26 mouse cellular contexts compared by ENCODE assay signal in genomic region chr6:48801897-48802296, GRCm38 (mm10). TPM values are rescaled to one million over a fixed set of nuclear protein-coding genes. Genes with fewer than 3 reads are reported as not detected.
DNase-seq lines count a peak whose midpoint lies in the region; ATAC-seq and TF ChIP-seq lines count a peak whose summit lies in the region.
"Had no signal": no experiment of that assay in that cellular context is flagged by ENCODE, and none has a peak within 500 bp of the region (broad histone marks: within the 10 kb centered on the region; RNA-seq: fewer than 3 reads in every experiment).

No protein-coding gene starts in this region.

- no peak overlapping the region for H3K4me3 ChIP-seq in thymus, adult 2 months (ENCODE audit: control insufficient read depth, insufficient read depth, low read length)
- H3K4me3 ChIP-seq: embryonic facial prominence, embryonic 12.5 days; erythroblast, embryonic 14.5 days; hindbrain, embryonic 10.5 days; limb, embryonic 10.5 days had no signal

- 14% methylated on average over 1 of the region's 1 CpGs for WGBS in thymus, adult 2 months

- H3K36me3 ChIP-seq in thymus, adult 2 months (ENCODE audit: control insufficient read depth, insufficient read depth, low read length), result no peaks in the 10 kb centered on the region
- H3K36me3 ChIP-seq: embryonic facial prominence, embryonic 12.5 days; hindbrain, embryonic 10.5 days; limb, embryonic 10.5 days had no signal

- H3K27me3 ChIP-seq in thymus, adult 2 months (ENCODE audit: control insufficient read depth, insufficient read depth, low read length), result no peaks in the 10 kb centered on the region
- H3K27me3 ChIP-seq: embryonic facial prominence, embryonic 12.5 days had no signal

- no peak for TF ChIP-seq CTCF in thymus, adult 2 months (IDR thresholded peaks at IDR 0.05; ENCODE audit: borderline replicate concordance, control insufficient read depth, extremely low read depth, insufficient read depth, low read length, poor library complexity)

- TF ChIP-seq POLR2A in thymus, adult 2 months (IDR thresholded peaks at IDR 0.05; ENCODE audit: control insufficient read depth, extremely low read depth, insufficient read depth, low read length, poor library complexity), result no peak

- DNase-seq in thymus, postnatal 0 days (ENCODE audit: low spot score), result peak; percentile 47
- no peak for DNase-seq in thymus, adult 2 months
- DNase-seq in c-Kit-positive CD71-negative TER-119-negative erythroid progenitor cells, embryonic 14.5 days (ENCODE audit: low read depth), result peak; percentile 20
- DNase-seq in lung, postnatal 4 days, result no peak
- DNase-seq in lung, postnatal 14 days, result no peak
- no peak for DNase-seq in gastrocnemius, postnatal 25 days
- no peak for DNase-seq in ovary, adult 18-20 months (ENCODE audit: low spot score)
- DNase-seq: adrenal gland, postnatal 36 days; cerebellum, adult 2 months; gastrocnemius, postnatal 36 days; kidney, adult 2 months; kidney, postnatal 25 days; layer of hippocampus, adult 9-11 months; lung, adult 18-20 months; right cerebral cortex, postnatal 25 days; thymus, postnatal 36 days had no signal

- no peaks in the 10 kb centered on the region for H3K4me1 ChIP-seq in thymus, adult 2 months (replicated peaks; ENCODE audit: control insufficient read depth, insufficient read depth, low read length)
- H3K4me1 ChIP-seq: embryonic facial prominence, embryonic 12.5 days; hindbrain, embryonic 10.5 days; limb, embryonic 10.5 days had no signal

- peak; percentile 78 for ATAC-seq in megakaryocyte progenitor cell, adult 5-6 weeks (replicated peaks; ENCODE audit: poor library complexity)
- ATAC-seq: forebrain, embryonic 14.5 days had no signal

- no peak overlapping the region for H3K27ac ChIP-seq in thymus, adult 2 months (ENCODE audit: control insufficient read depth, insufficient read depth, low read length)
- H3K27ac ChIP-seq: embryonic facial prominence, embryonic 12.5 days; hindbrain, embryonic 10.5 days; limb, embryonic 10.5 days had no signal

RNA-seq across cellular contexts. Expression of gene Gimap3, which starts 31.2 kb away (rescaled TPM):
- polyA plus RNA-seq in thymus, postnatal 0 days (2015; fragmentation: Nextera tagmentation; extraction: Ambion mirVana), result 3.6 and 5.3 TPM in 2 replicates
- 48.2 and 61.3 TPM in 2 replicates for polyA plus RNA-seq in thymus, adult 2 months (2012; rRNA removed)
- 0.12 and 0.62 TPM in 2 replicates for total RNA-seq in megakaryocyte progenitor cell, adult 5-6 weeks (2015)
- 0.61 TPM in 1 of 2 replicates, not detected in the other for total RNA-seq in megakaryocyte progenitor cell, adult 5-6 weeks (2017)
- under 1 TPM in 1 of 2 experiments, not detected in 1; 0.32 TPM for total RNA-seq in gastrocnemius, postnatal 25 days (2021)
- total RNA-seq: gastrocnemius, postnatal 36 days; left cerebral cortex, adult 8-10 months; MEL had no signal
- polyA plus RNA-seq: embryonic facial prominence, embryonic 12.5 days; forebrain, embryonic 14.5 days; limb, embryonic 10.5 days; midbrain, embryonic 11.5 days; neural tube, embryonic 14.5 days had no signal

RNA-seq across cellular contexts. Expression of gene Tmem176a, which starts 38.8 kb away (rescaled TPM):
- polyA plus RNA-seq in thymus, postnatal 0 days (2015; fragmentation: Nextera tagmentation; extraction: Ambion mirVana), result 129 and 134 TPM in 2 replicates
- 67.0 and 84.8 TPM in 2 replicates for polyA plus RNA-seq in thymus, adult 2 months (2012; rRNA removed)
- 33.2 and 39.1 TPM in 2 replicates for total RNA-seq in megakaryocyte progenitor cell, adult 5-6 weeks (2015)
- 22.1 and 27.5 TPM in 2 replicates for total RNA-seq in megakaryocyte progenitor cell, adult 5-6 weeks (2017)
- 1 to 10 TPM; 4.3 to 4.9 TPM for total RNA-seq in gastrocnemius, postnatal 25 days (2021)

RNA-seq across cellular contexts. Expression of gene Tmem176b, which starts 39.4 kb away (rescaled TPM):
- 304 TPM in 2 replicates for polyA plus RNA-seq in thymus, postnatal 0 days (2015; fragmentation: Nextera tagmentation; extraction: Ambion mirVana)
- 206 and 265 TPM in 2 replicates for polyA plus RNA-seq in thymus, adult 2 months (2012; rRNA removed)
- total RNA-seq in megakaryocyte progenitor cell, adult 5-6 weeks (2015), result 90.6 and 115 TPM in 2 replicates
- 84.2 and 92.0 TPM in 2 replicates for total RNA-seq in megakaryocyte progenitor cell, adult 5-6 weeks (2017)
- total RNA-seq in gastrocnemius, postnatal 25 days (2021), result 10 to 100 TPM; 11.4 to 15.2 TPM

RNA-seq across cellular contexts. Expression of gene Gimap5, which starts 55.9 kb away (rescaled TPM):
- polyA plus RNA-seq in thymus, postnatal 0 days (2015; fragmentation: Nextera tagmentation; extraction: Ambion mirVana), result 23.7 and 29.6 TPM in 2 replicates
- polyA plus RNA-seq in thymus, adult 2 months (2012; rRNA removed), result 34.0 and 35.3 TPM in 2 replicates
- 0.07 and 1.1 TPM in 2 replicates for total RNA-seq in megakaryocyte progenitor cell, adult 5-6 weeks (2015)
- total RNA-seq in megakaryocyte progenitor cell, adult 5-6 weeks (2017), result 0.08 and 2.0 TPM in 2 replicates
- total RNA-seq in gastrocnemius, postnatal 25 days (2021), result 1 to 10 TPM; 1.6 to 3.3 TPM
- total RNA-seq: MEL had no signal

Comparison
In these comparisons a context has a peak if more than half of its experiments do, and no peak if none do; other contexts are left out.
1. DNase-seq: peak in thymus, postnatal 0 days (single experiment) and c-Kit-positive CD71-negative TER-119-negative erythroid progenitor cells, embryonic 14.5 days (single experiment); none in thymus, adult 2 months (single experiment), lung, postnatal 4 days (0 of 2), lung, postnatal 14 days (single experiment), gastrocnemius, postnatal 25 days (single experiment) and ovary, adult 18-20 months (single experiment).
2. RNA of gene Tmem176b, which starts 39.4 kb away (total RNA-seq): 84.2 to 115 TPM in megakaryocyte progenitor cell, adult 5-6 weeks; 11.4 to 15.2 TPM in gastrocnemius, postnatal 25 days; every median in the first group is over 4 times any median in the second.